Mouse (Mus musculus) heart, adult 2 months (tissue): ENCODE results near the gene Lfng. TPM values are rescaled to one million over a fixed set of nuclear protein-coding genes. Genes with fewer than 3 reads are reported as not detected.

Source experiments
- DNase-seq, 2 experiments: peaks; one replicate each; pipeline ENCODE4 v3.0.0; 2021
- H3K27ac ChIP-seq: fragments of 200-600 bp; 2 replicates; pipeline ENCODE4 v1.8.1; 2022
- H3K27me3 ChIP-seq: fragments of 200-500 bp; 2 replicates; pipeline ENCODE4 v1.6.1; 2012; ENCODE audit warnings: mild to moderate bottlenecking, low read length, inconsistent platforms, mixed read lengths; ENCODE audit not compliant: control insufficient read depth, insufficient read depth
- H3K36me3 ChIP-seq: fragments of 200-500 bp; 2 replicates; pipeline ENCODE4 v1.6.1; 2012; ENCODE audit warnings: low read length, inconsistent platforms; ENCODE audit not compliant: control insufficient read depth, insufficient read depth
- H3K4me1 ChIP-seq: fragments of 200-500 bp; 2 replicates; pipeline ENCODE4 v1.6.1; 2011; ENCODE audit warnings: low read length; ENCODE audit not compliant: control insufficient read depth, insufficient read depth
- H3K4me3 ChIP-seq: fragments of 200-600 bp; 2 replicates; pipeline ENCODE4 v1.8.1; 2022
- H3K79me2 ChIP-seq: fragments of 200-500 bp; replicated peaks from 2 replicates; pipeline ENCODE4 v1.6.1; 2012; ENCODE audit warnings: mild to moderate bottlenecking, inconsistent platforms, low read length, moderate library complexity, mixed read lengths; ENCODE audit not compliant: control insufficient read depth, insufficient read depth
- H3K9ac ChIP-seq: fragments of 200-500 bp; 2 replicates; pipeline ENCODE4 v1.6.1; 2012; ENCODE audit warnings: low read depth, mild to moderate bottlenecking, control low read depth, inconsistent platforms, low read length, mixed read lengths
- CTCF ChIP-seq: fragments of 200-600 bp; IDR thresholded peaks from 2 replicates; pipeline ENCODE4 v1.8.1; 2022; ENCODE audit warnings: antibody characterized with exemption, mild to moderate bottlenecking, moderate library complexity
- EP300 ChIP-seq: fragments of 200-500 bp; IDR thresholded peaks from 2 replicates; pipeline ENCODE4 v1.6.1; 2011; ENCODE audit warnings: low read depth, low read length, control low read depth; ENCODE audit not compliant: insufficient read depth
- POLR2A ChIP-seq: fragments of 200-500 bp; IDR thresholded peaks from 2 replicates; pipeline ENCODE4 v1.6.1; 2011; ENCODE audit warnings: mild to moderate bottlenecking, low read depth, low read length, control low read depth; ENCODE audit not compliant: insufficient read depth
- WGBS: fragments of 180-500 bp; shearing (Covaris S2); methylation state at CpG from one replicate; pipeline ENCODE4 v1.1.7; 2018; 5-methylcytosine and 5-hydroxymethylcytosine counted together
- intact Hi-C: fragments of 180-260 bp; cut with DNase I; formaldehyde crosslinking; loops from one replicate; pipeline ENCODE4 v1.15.1; 2025
- polyA plus RNA-seq: library from polyadenylated mRNA; depleted of rRNA; stranded (reverse); fragments of >200 nt; gene quantifications from 2 replicates; pipeline ENCODE4 v1.2.3, GENCODE M21; 2012
- total RNA-seq, 2 experiments: library from RNA; stranded (reverse); gene quantifications; 2 replicates each; pipeline ENCODE4 v1.2.3; 2021

Lfng gene
- total and polyA plus RNA-seq, 3 experiments: 7.4 to 23.1 (median 11.5) TPM

DNA sequence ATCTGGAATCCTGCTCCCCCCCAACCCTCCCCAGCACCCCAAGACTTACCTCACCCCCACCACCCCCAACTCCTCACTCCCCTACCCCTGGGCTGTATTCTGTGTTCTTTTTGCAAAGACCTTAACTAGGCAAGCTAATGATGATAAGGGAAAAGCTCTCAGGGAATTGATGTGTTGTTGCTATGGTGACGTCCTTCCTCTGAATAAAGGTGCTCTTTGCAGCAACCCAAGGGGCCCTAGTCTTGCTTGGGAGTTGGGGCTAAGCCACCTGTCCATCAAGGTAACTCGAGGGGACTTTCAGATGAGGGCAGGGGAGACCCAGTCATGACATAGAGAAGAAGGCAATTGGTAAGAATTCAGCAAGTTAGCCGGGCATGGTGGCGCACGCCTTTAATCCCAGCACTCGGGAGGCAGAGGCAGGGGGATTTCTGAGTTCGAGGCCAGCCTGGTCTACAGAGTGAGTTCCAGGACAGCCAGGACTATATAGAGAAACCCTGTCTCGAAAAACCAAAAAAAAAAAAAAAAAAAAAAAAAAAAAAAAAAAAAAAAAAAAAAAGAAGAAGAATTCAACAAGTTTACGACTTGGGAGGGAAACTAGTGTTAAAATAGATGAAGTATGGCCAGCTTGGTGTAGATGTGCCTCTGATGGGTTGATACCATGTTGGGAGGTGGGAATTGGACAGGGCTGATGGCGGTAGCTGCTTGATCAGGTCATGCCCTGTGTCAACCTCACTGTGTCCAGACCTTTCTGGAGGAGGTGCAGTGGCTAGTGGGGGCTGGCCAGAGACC is 8.4 kb downstream of the Lfng start:
- H3K27me3 ChIP-seq: no peaks in the 10 kb centered on the region
- no peak overlapping the region for H3K27ac ChIP-seq
- H3K4me1 ChIP-seq: peaks cover 4% of the 10 kb centered on the region
- no peak for TF ChIP-seq POLR2A
- TF ChIP-seq CTCF: no peak
- TF ChIP-seq EP300: no peak
- 74% methylated on average over 10 of the region's 10 CpGs for WGBS
- intact Hi-C loops: no loop called here
- no peak overlapping the region for H3K9ac ChIP-seq
- H3K36me3 ChIP-seq: no peaks in the 10 kb centered on the region
- no peak overlapping the region for H3K4me3 ChIP-seq
- no peak for DNase-seq
- no peaks in the 10 kb centered on the region for H3K79me2 ChIP-seq

DNA sequence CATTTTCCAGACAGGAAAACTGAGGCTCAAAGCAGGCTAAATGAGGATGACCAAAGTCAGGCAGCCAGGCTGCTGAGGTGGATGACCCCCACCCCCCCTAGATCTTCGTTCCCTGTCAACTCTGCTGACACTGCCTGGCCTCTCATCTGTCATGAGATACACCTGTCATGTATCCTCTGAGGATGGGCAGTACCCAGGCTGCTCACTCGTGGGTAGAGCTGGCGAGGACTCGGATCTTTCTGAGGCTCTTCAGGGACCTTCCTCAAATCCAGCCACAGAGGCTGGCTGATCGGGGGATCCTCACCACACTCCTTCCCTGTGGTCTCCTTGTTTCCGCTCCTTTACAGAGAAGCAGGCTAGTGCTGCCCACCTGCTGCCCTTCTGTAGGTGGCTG is 9.0 kb downstream of the Lfng start:
- H3K4me3 ChIP-seq: no peak overlapping the region
- WGBS: 86% methylated on average over 6 of the region's 6 CpGs
- intact Hi-C loops: no loop called here
- 0 out of 2 replicates have a peak, but pooled peaks cover 4% of the 10 kb centered on the region for H3K4me1 ChIP-seq
- H3K9ac ChIP-seq: no peak overlapping the region
- TF ChIP-seq CTCF: no peak
- no peak for TF ChIP-seq EP300
- TF ChIP-seq POLR2A: no peak
- no peaks in the 10 kb centered on the region for H3K36me3 ChIP-seq
- no peaks in the 10 kb centered on the region for H3K79me2 ChIP-seq
- H3K27me3 ChIP-seq: no peaks in the 10 kb centered on the region
- DNase-seq: no peak
- H3K27ac ChIP-seq: no peak overlapping the region

DNA sequence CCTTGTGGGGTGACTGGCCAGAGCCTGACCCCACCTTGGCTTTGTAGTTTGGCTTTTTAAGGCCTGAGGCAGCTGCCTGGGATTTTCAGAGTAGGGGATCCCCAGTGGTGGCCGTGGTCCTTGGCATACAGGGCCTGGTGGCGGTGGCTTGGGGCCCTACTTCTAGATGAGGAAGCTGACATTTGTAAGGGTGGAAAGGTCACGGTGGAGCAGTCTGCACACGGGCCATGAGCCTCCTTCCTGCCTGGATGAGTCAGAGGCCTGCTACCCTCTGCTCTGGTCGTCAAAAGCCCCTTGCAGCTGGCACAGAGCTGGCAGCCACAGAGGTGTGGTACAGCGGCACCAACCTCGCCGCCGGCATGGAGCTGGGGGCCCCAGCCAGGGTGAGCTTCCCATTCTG is 9.6 kb downstream of the Lfng start:
- Histone ChIP-seq H3K4me1 (0 out of 2 replicates have a peak, but pooled peaks cover under 1% of the 10 kb centered on the region), H3K36me3 (no peaks in the 10 kb centered on the region), H3K27me3 (no peaks in the 10 kb centered on the region), H3K79me2 (no peaks in the 10 kb centered on the region), H3K9ac (no peak overlapping the region), H3K27ac (no peak overlapping the region), H3K4me3 (no peak overlapping the region)
- 65% methylated on average over 9 of the region's 9 CpGs for WGBS
- DNase-seq: peak in 1 of 2 experiments; percentile 68
- TF ChIP-seq CTCF (no peak), POLR2A (no peak), EP300 (no peak)
- intact Hi-C loops: no loop called here

DNA sequence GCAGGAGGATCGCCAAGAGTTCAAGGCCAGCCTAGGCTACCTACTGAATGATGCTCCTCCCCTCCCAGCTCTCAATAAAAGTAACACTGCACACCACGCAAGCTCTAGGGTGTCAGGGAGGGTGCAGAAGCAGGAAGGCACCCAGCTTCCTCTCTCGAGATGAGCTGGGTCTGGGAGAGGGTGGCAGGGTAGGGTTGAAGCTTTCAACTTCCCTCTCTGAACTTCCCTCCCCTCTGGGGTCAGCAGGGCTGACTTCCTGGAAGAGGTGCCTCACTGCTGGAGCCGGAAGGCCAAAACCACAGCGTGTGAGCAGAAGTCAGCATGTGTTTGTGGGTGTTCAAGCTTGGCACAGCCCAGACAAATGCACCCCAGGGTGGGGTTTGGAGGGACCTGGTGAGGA is 10.6 kb downstream of the Lfng start:
- WGBS: 57% methylated on average over 5 of the region's 5 CpGs
- Histone ChIP-seq H3K4me3 (no peak overlapping the region), H3K27me3 (no peaks in the 10 kb centered on the region), H3K4me1 (no peaks in the 10 kb centered on the region), H3K9ac (no peak overlapping the region), H3K79me2 (no peaks in the 10 kb centered on the region), H3K36me3 (no peaks in the 10 kb centered on the region), H3K27ac (no peak overlapping the region; the same call in 1 of the 2 replicates)
- peak; percentile 57 to 82 for DNase-seq
- TF ChIP-seq POLR2A (no peak), EP300 (no peak), CTCF (no peak)
- intact Hi-C loops: no loop called here

GRCm38 (mm10) chr5:140619151-140619771 is 12.1 kb downstream of the Lfng start:
- TF ChIP-seq EP300 (peak; percentile 86), POLR2A (no peak; the same call in 1 of the 2 replicates), CTCF (peak; percentile 85)
- no peak overlapping the region for H3K4me3 ChIP-seq
- no peaks in the 10 kb centered on the region for H3K36me3 ChIP-seq
- H3K4me1 ChIP-seq: no peaks in the 10 kb centered on the region
- peak; percentile 76 to 84 for DNase-seq
- no peaks in the 10 kb centered on the region for H3K79me2 ChIP-seq
- H3K27me3 ChIP-seq: no peaks in the 10 kb centered on the region
- 18% methylated on average over 6 of the region's 6 CpGs for WGBS
- H3K27ac ChIP-seq: no peak overlapping the region
- intact Hi-C loops: loop anchor here (1.0 kb wide), 2 partner anchors 51 to 79 kb away; no protein-coding TSS in a partner anchor
- no peak overlapping the region for H3K9ac ChIP-seq
